Mouse (Mus musculus) brain, adult 2 months (tissue): Measurements from ENCODE around the gene Sel1l3.

Experiments used
- DNase-seq: peaks from one replicate; pipeline ENCODE4 v3.0.0; 2011; ENCODE audit warnings: low read depth, low spot score

The Sel1l3 gene

GRCm38 (mm10) chr5:53101848-53102473 is 111.8 kb downstream of the Sel1l3 start:
- DNase-seq, result no peak

DNA sequence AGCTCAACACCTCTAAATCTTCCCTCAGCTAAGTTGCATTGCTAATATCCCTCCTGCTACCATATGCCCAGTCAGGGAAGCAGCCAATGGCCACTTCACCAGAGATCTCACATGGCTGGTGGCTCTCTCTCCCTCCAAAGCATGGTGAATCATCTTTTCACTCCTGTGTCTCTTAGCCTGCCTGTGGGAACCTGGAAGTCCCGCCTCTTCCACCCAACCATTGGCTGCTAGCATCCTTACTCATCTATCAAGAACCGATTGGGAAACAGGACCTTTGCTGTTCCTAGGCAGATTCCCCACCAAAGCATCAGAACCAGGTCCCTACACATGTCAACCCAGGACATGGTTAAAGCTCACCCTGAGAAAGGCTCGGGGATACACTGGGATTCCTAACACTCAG is 122.4 kb downstream of the Sel1l3 start:
- peak; percentile 43 for DNase-seq

- DNase-seq, result no peak
These were observed 126.3 kb downstream of the Sel1l3 start for GRCm38 (mm10) chr5:53087452-53087851.

- DNase-seq, result no peak
These were observed 135.3 kb downstream of the Sel1l3 start for GRCm38 (mm10) chr5:53078453-53078852.

DNA sequence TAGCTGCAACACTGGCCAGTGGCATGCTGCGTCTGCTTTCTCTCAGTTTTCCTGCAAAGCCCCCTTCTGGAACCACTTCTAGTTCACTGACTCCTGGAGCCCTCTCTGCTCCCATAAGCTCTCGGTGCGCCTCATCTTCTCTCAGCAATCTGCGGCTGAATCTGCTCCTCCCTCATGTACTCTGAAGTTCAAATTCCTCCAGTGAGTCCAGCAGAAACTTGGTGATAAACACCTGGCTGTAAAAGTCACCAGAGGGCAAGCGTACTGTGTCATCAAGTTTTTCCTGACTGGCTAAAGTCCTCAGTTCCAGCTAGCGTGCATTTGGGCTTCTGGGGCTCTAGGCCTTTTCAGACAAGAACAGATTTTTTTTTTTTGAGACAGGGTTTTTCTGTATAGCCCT is 139.2 kb downstream of the Sel1l3 start:
- no peak for DNase-seq

DNA sequence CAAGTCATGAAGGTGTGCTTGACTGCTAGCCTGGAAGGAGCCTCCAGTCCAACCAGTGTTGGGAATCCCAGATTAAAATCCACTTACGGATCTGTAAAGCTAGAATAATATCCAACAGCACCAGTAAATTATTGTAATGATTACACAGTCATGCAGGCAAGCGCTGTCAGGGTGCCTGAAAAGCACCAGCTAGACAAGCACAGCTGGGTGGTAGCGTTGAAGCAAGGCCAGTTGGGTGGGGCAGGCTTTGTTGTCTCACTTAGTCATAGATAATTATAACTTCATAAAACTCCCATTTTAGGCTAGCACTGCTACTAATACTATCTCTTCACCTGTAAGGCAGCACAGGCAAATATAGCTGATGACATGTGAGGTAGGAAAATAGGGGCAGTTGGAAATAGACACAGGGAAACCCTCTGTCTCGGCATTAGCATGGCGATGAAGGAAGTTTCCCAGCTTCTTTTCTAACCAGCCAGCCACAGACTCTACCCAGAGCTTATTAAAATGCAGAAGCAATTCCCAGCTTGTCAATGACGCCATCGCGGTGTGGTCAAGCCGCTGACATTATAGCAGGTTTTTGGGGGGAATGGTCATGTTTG is 152.1 kb downstream of the Sel1l3 start:
- DNase-seq, result peak; percentile 23
